Mouse (Mus musculus) kidney, embryonic 14.5 days (tissue): ENCODE measurements around the gene Teddm1b. TPM values are rescaled to one million over a fixed set of nuclear protein-coding genes. Genes with fewer than 3 reads are reported as not detected.

Source experiments
- ATAC-seq: fragments of 200-750 bp; cut with Nextera tagmentation; 2 replicates; pipeline ENCODE4 v1.8.0; 2017; ENCODE audit warnings: moderate number of reproducible peaks, mild to moderate bottlenecking, moderate TSS enrichment, moderate library complexity; ENCODE audit not compliant: low FRiP score, low TSS enrichment
- H3K27ac ChIP-seq: fragments of 300-500 bp; sonication (generic); 2 replicates; pipeline ENCODE4 v1.5.1; 2014; ENCODE audit warnings: low read depth, mild to moderate bottlenecking, low read length, moderate library complexity, mixed read lengths
- H3K27me3 ChIP-seq: fragments of 300-500 bp; sonication (generic); 2 replicates; pipeline ENCODE4 v1.6.1; 2014; ENCODE audit warnings: mild to moderate bottlenecking, low read length; ENCODE audit not compliant: control insufficient read depth, insufficient read depth
- H3K36me3 ChIP-seq: fragments of 300-500 bp; sonication (generic); 2 replicates; pipeline ENCODE4 v1.6.1; 2014; ENCODE audit warnings: low read length, mixed read lengths; ENCODE audit not compliant: control insufficient read depth, insufficient read depth
- H3K4me1 ChIP-seq: fragments of 300-500 bp; sonication (generic); 2 replicates; pipeline ENCODE4 v1.6.1; 2014; ENCODE audit warnings: low read length, mixed read lengths; ENCODE audit not compliant: control insufficient read depth, insufficient read depth
- H3K4me2 ChIP-seq: fragments of 300-500 bp; sonication (generic); replicated peaks from 2 replicates; pipeline ENCODE4 v1.6.1; 2014; ENCODE audit warnings: low read depth, mild to moderate bottlenecking, low read length
- H3K4me3 ChIP-seq: fragments of 300-500 bp; sonication (generic); 2 replicates; pipeline ENCODE4 v1.5.1; 2014; ENCODE audit warnings: mild to moderate bottlenecking, low read length
- H3K9ac ChIP-seq: fragments of 300-500 bp; sonication (generic); 2 replicates; pipeline ENCODE4 v1.6.1; 2014; ENCODE audit warnings: low read depth, mild to moderate bottlenecking, low read length, moderate library complexity
- H3K9me3 ChIP-seq: fragments of 300-500 bp; sonication (generic); 2 replicates; pipeline ENCODE4 v1.6.1; 2016; ENCODE audit warnings: low read length; ENCODE audit not compliant: control insufficient read depth
- WGBS: fragments of 180-500 bp; shearing (Covaris S2); extraction: QIAGEN DNeasy Blood & Tissue Kit; methylation state at CpG from one replicate; pipeline ENCODE4 v1.1.7; 2014; 5-methylcytosine and 5-hydroxymethylcytosine counted together
- microRNA-seq: library from miRNA; unstranded; fragments of <30 nt; microRNA quantifications from one replicate; pipeline ENCODE4, GENCODE M21; 2016
- polyA plus RNA-seq: library from polyadenylated mRNA; unstranded; fragments of >200 nt; fragmentation: Nextera tagmentation; extraction: Ambion mirVana; gene quantifications from 2 replicates; pipeline ENCODE4 v1.2.1, GENCODE M21; 2014

Teddm1b gene
- polyA plus RNA-seq, 1 experiment from 2014 or later = 0.51 TPM

DNA sequence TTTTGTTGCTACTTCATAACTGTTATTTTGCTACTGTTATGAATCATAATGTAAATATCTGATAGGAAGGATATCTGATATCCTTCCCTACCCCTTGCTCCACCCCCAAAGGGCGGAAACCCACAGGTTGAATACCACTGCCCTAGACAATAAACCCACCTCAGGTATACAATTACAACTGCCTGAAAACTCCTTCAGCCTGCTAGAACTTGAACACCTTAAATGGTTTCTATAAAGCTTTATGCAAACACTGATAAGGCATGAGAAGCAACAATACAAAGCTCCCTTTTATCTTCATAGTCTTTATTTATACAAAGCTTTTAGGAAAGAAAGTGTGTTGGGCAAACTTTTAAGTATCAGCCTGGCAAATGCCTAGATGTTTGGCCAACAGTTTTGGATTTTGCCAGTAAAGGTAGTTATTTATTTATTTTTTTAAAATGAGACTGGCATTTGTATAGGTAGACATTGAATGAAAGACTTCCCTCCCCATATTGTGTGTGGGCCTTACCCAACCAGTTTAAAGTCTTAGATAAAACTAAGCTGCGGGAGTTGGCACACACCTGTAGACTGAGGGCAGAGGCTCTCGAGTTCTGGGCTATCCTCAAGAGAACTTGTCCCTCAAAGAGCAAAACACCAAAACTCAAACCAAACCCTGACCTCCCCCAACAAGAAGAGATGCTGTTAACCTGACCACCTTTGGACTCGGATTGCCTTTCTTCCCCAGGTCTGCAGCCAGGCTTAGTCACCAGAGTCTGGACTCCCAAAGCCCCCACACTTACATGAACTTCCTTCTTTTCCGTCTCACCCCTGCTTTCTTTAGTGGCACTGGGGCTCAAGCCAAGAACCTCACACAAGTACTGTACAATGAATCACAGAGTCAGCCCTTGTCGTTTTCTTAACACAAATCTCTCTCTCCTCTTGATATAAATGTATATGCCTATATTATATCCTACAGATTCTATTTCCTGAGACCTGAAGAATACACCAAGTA is 50.5 kb downstream of the Teddm1b start:
- H3K4me3 ChIP-seq = no peak overlapping the region
- H3K27ac ChIP-seq = no peak overlapping the region
- H3K9me3 ChIP-seq = no peaks in the 10 kb centered on the region
- ATAC-seq = no peak
- no peaks in the 10 kb centered on the region for H3K27me3 ChIP-seq
- no peak overlapping the region for H3K4me2 ChIP-seq
- no peak overlapping the region for H3K9ac ChIP-seq
- H3K36me3 ChIP-seq = no peaks in the 10 kb centered on the region
- WGBS = 81% methylated on average over 6 of the region's 6 CpGs
- H3K4me1 ChIP-seq = no peaks in the 10 kb centered on the region

Small RNA genes within 50 kb of the gene (microRNA-seq; reads per million reads assigned to microRNA genes)
- 13.9 reads per million, percentile 30 among the genes with 10 or more reads in this experiment for gene Mir8114

Other genes with a start within 250 kb of the Teddm1b start
- 0.04 and 0.10 TPM in 2 replicates for gene Rgs8, start 221.3 kb upstream of the Teddm1b start, polyA plus RNA-seq
- 1.5 and 2.7 TPM in 2 replicates for gene Rgs16, start 134.0 kb upstream of the Teddm1b start, polyA plus RNA-seq
- gene Rnasel, start 124.9 kb upstream of the Teddm1b start, polyA plus RNA-seq = 6.5 and 7.5 TPM in 2 replicates
- not detected in 2 replicates for gene Rgsl1, start 30.2 kb upstream of the Teddm1b start, polyA plus RNA-seq
- not detected in 2 replicates for gene Teddm1a, start 17.4 kb downstream of the Teddm1b start, polyA plus RNA-seq
- gene Glul, start 25.6 kb downstream of the Teddm1b start, polyA plus RNA-seq = 132 and 139 TPM in 2 replicates
- 0.38 and 0.50 TPM in 2 replicates for gene Teddm2, start 25.9 kb downstream of the Teddm1b start, polyA plus RNA-seq